Mouse (Mus musculus) megakaryocyte, embryonic 14.5 days (primary cell): Measurements from ENCODE around the gene Sec16a. TPM values are rescaled to one million over a fixed set of nuclear protein-coding genes. Genes with fewer than 3 reads are reported as not detected.
"Not testable (repeated sequence)": the region's sequence is repeated elsewhere in the genome, so short reads cannot be mapped to it uniquely, and the experiment has no call there.

ENCODE experiments used
- H3K27me3 ChIP-seq: replicated peaks from 2 replicates; pipeline ENCODE3; 2012; ENCODE audit warnings: inconsistent platforms
- H3K36me3 ChIP-seq: replicated peaks from 2 replicates; pipeline ENCODE3; 2012; ENCODE audit warnings: low read length, inconsistent platforms, mixed read lengths
- H3K4me1 ChIP-seq: 2 replicates; pipeline ENCODE4 v1.6.1; 2012; ENCODE audit warnings: inconsistent platforms
- H3K4me3 ChIP-seq: replicated peaks from 2 replicates; pipeline ENCODE3; 2012; ENCODE audit warnings: moderate library complexity, mild to moderate bottlenecking, inconsistent platforms
- H3K9me3 ChIP-seq: 2 replicates; pipeline ENCODE4 v1.6.1; 2012; ENCODE audit warnings: inconsistent platforms
- FLI1 ChIP-seq: IDR thresholded peaks from 2 replicates; pipeline ENCODE4 v1.6.1; 2012; ENCODE audit warnings: low read length, inconsistent platforms, mixed read lengths
- GATA1 ChIP-seq: IDR thresholded peaks from 3 replicates; pipeline ENCODE4 v1.6.1; 2012; ENCODE audit warnings: mixed read lengths, low read length, inconsistent platforms, borderline replicate concordance
- polyA plus RNA-seq: library from polyadenylated mRNA; stranded (reverse); fragments of >175 nt; gene quantifications from 2 replicates; pipeline ENCODE4 v1.2.3, GENCODE M21; 2012; ENCODE audit warnings: low replicate concordance; ENCODE audit not compliant: insufficient read depth

The Sec16a gene
- polyA plus RNA-seq, 1 experiment: 26.1 TPM

GRCm38 (mm10) chr2:26398978-26399377 lies 46.0 kb downstream of the Sec16a start:
- no peak for TF ChIP-seq FLI1
- no peak for TF ChIP-seq GATA1
- Histone ChIP-seq H3K36me3 (peaks cover 97% of the 10 kb centered on the region), H3K9me3 (no peaks in the 10 kb centered on the region), H3K4me1 (peaks cover 24% of the 10 kb centered on the region), H3K27me3 (no peaks in the 10 kb centered on the region), H3K4me3 (no peak overlapping the region)

- Histone ChIP-seq H3K9me3 (no peaks in the 10 kb centered on the region), H3K4me3 (no peak overlapping the region), H3K36me3 (peaks cover 78% of the 10 kb centered on the region), H3K27me3 (no peaks in the 10 kb centered on the region), H3K4me1 (peaks cover 59% of the 10 kb centered on the region)
- TF ChIP-seq FLI1: no peak
Observed at GRCm38 (mm10) chr2:26391617-26392016, 53.4 kb downstream of the Sec16a start.

- no peaks in the 10 kb centered on the region for H3K9me3 ChIP-seq
- peaks cover 60% of the 10 kb centered on the region for H3K4me1 ChIP-seq
- H3K36me3 ChIP-seq: peaks cover 78% of the 10 kb centered on the region
- no peak for TF ChIP-seq FLI1
- no peak for TF ChIP-seq GATA1
- H3K4me3 ChIP-seq: peak overlapping the region; percentile 7
- no peaks in the 10 kb centered on the region for H3K27me3 ChIP-seq
Observed at GRCm38 (mm10) chr2:26390954-26391353, 54.1 kb downstream of the Sec16a start.

GRCm38 (mm10) chr2:26389154-26389690 lies 55.8 kb downstream of the Sec16a start, which contains the start of the genes Entr1 and Pmpca:
Entr1 (minus strand) TSS chr2:26389316.
Pmpca (plus strand) TSS chr2:26389339.
- TF ChIP-seq GATA1 (no peak), FLI1 (peak; percentile 91)
- peaks cover 78% of the 10 kb centered on the region for H3K36me3 ChIP-seq
- peaks cover 60% of the 10 kb centered on the region for H3K4me1 ChIP-seq
- peak within 1 kb of the TSS; percentile 94 for H3K4me3 ChIP-seq
- H3K9me3 ChIP-seq: no peaks in the 10 kb centered on the region
- no peaks in the 10 kb centered on the region for H3K27me3 ChIP-seq

GRCm38 (mm10) chr2:26388682-26389153 lies 56.3 kb downstream of the Sec16a start:
- Histone ChIP-seq H3K9me3 (no peaks in the 10 kb centered on the region), H3K36me3 (peaks cover 78% of the 10 kb centered on the region), H3K4me3 (peak overlapping the region; percentile 94), H3K27me3 (no peaks in the 10 kb centered on the region), H3K4me1 (peaks cover 60% of the 10 kb centered on the region)
- no peak for TF ChIP-seq FLI1
- TF ChIP-seq GATA1: no peak

GRCm38 (mm10) chr2:26387713-26388112 lies 57.3 kb downstream of the Sec16a start:
- Histone ChIP-seq H3K27me3 (no peaks in the 10 kb centered on the region), H3K36me3 (peaks cover 78% of the 10 kb centered on the region), H3K9me3 (no peaks in the 10 kb centered on the region), H3K4me1 (peaks cover 52% of the 10 kb centered on the region), H3K4me3 (peak overlapping the region; percentile 84)
- TF ChIP-seq FLI1 (no peak), GATA1 (no peak)

GRCm38 (mm10) chr2:26380871-26381270 lies 64.1 kb downstream of the Sec16a start:
- Histone ChIP-seq H3K4me1 (peaks cover 20% of the 10 kb centered on the region), H3K36me3 (peaks cover 76% of the 10 kb centered on the region), H3K4me3 (peak overlapping the region; percentile 99)
- H3K27me3 ChIP-seq, H3K9me3 ChIP-seq: not testable (repeated sequence)

- Histone ChIP-seq H3K27me3 (no peaks in the 10 kb centered on the region), H3K4me1 (peaks cover 26% of the 10 kb centered on the region), H3K4me3 (peak within 1 kb of the TSS; percentile 99), H3K9me3 (no peaks in the 10 kb centered on the region), H3K36me3 (peaks cover 76% of the 10 kb centered on the region)
- TF ChIP-seq GATA1: no peak
- TF ChIP-seq FLI1: peak; percentile 46; the same call in 1 of the 2 replicates
Observed at GRCm38 (mm10) chr2:26380131-26380771, 64.8 kb downstream of the Sec16a start, which contains the start of gene Snapc4. Snapc4 (minus strand) TSS chr2:26380653.

- H3K36me3 ChIP-seq: peaks cover 100% of the 10 kb centered on the region
- H3K27me3 ChIP-seq: no peaks in the 10 kb centered on the region
- H3K9me3 ChIP-seq: no peaks in the 10 kb centered on the region
- peaks cover 15% of the 10 kb centered on the region for H3K4me1 ChIP-seq
- H3K4me3 ChIP-seq: no peak overlapping the region
- TF ChIP-seq FLI1: no peak
- no peak for TF ChIP-seq GATA1
Observed at GRCm38 (mm10) chr2:26372396-26372795, 72.6 kb downstream of the Sec16a start.

- H3K4me1 ChIP-seq: peaks cover 18% of the 10 kb centered on the region
- H3K27me3 ChIP-seq: no peaks in the 10 kb centered on the region
- H3K36me3 ChIP-seq: peaks cover 100% of the 10 kb centered on the region
- no peak for TF ChIP-seq GATA1
- no peak for TF ChIP-seq FLI1
- no peaks in the 10 kb centered on the region for H3K9me3 ChIP-seq
- H3K4me3 ChIP-seq: no peak overlapping the region
Observed at GRCm38 (mm10) chr2:26368572-26368971, 76.4 kb downstream of the Sec16a start.

GRCm38 (mm10) chr2:26367911-26368310 lies 77.1 kb downstream of the Sec16a start:
- TF ChIP-seq GATA1: no peak
- no peak for TF ChIP-seq FLI1
- peaks cover 100% of the 10 kb centered on the region for H3K36me3 ChIP-seq

More at GRCm38 (mm10) chr2:26367911-26368310, 77.1 kb downstream of the Sec16a start:
- Histone ChIP-seq H3K4me3 (no peak overlapping the region), H3K27me3 (no peaks in the 10 kb centered on the region), H3K9me3 (no peaks in the 10 kb centered on the region), H3K4me1 (peaks cover 22% of the 10 kb centered on the region)
